9 mouse cellular contexts compared by ENCODE assay signal in the genomic region with DNA sequence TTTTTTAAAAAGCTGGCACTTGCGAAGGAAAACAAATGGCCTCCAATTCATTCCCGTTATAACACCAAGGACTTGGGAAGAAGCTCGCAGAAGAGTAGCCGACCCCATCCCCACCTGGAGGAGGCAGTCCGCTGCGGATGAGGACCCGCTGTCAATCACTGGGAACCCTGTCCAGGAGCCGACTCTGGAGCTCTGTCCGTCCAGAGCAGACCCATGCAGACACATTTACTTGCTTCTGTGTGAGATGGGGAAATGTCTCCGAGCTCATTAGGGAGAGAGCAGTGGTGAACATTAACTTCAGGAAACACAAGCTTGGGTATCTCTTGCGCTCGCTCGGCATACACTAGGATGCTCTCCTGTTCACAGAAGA. TPM values are rescaled to one million over a fixed set of nuclear protein-coding genes. Genes with fewer than 3 reads are reported as not detected.
A peak's percentile ranks its signal among the peaks of the same experiment; 100 is the strongest.
DNase-seq lines count a peak whose midpoint lies in the region; ATAC-seq and TF ChIP-seq lines count a peak whose summit lies in the region.
"Had no signal": no experiment of that assay in that cellular context is flagged by ENCODE, and none has a peak within 500 bp of the region (broad histone marks: within the 10 kb centered on the region; RNA-seq: fewer than 3 reads in every experiment).

No protein-coding gene starts in this region.

- TF ChIP-seq CTCF in forebrain, postnatal 0 days (IDR thresholded peaks at IDR 0.05; ENCODE audit: low read depth): no peak

- H3K9me3 ChIP-seq in ES-E14 (ENCODE audit: control insufficient read depth, insufficient read depth, low read depth, low read length): no peaks in the 10 kb centered on the region
- no peaks in the 10 kb centered on the region for H3K9me3 ChIP-seq in forebrain, postnatal 0 days (ENCODE audit: low read length)
- H3K9me3 ChIP-seq in midbrain, embryonic 12.5 days: peaks cover 4% of the 10 kb centered on the region; the same call in 1 of the 2 replicates
- H3K9me3 ChIP-seq in liver, embryonic 11.5 days (ENCODE audit: control insufficient read depth, low read length): no peaks in the 10 kb centered on the region
- H3K9me3 ChIP-seq: liver, embryonic 15.5 days had no signal

- in situ Hi-C loops in ES-E14 (cut with MboI; ENCODE audit: low sequenced_read_pairs in 2 of 2, unreplicated experiment in 2 of 2): no loop called here

- no peaks in the 10 kb centered on the region for H3K36me3 ChIP-seq in ES-E14 (ENCODE audit: control insufficient read depth, insufficient read depth, low read length, poor library complexity, severe bottlenecking)
- H3K36me3 ChIP-seq in forebrain, postnatal 0 days (ENCODE audit: insufficient read depth): no peaks in the 10 kb centered on the region
- no peaks in the 10 kb centered on the region for H3K36me3 ChIP-seq in midbrain, embryonic 12.5 days
- H3K36me3 ChIP-seq in liver, embryonic 11.5 days (ENCODE audit: control insufficient read depth, insufficient read depth, low read length): no peaks in the 10 kb centered on the region
- H3K36me3 ChIP-seq: liver, embryonic 15.5 days had no signal

- H3K4me3 ChIP-seq in ES-E14 (ENCODE audit: insufficient read depth in 1 of 2, low read depth in 1 of 2, low read length in 2 of 2, poor library complexity in 1 of 2, severe bottlenecking in 1 of 2): peak overlapping the region; percentile 43 to 49; a peak in 3 of 4 replicates
- H3K4me3 ChIP-seq in forebrain, postnatal 0 days (ENCODE audit: low read depth, low read length): peak overlapping the region; percentile 28
- H3K4me3 ChIP-seq in midbrain, embryonic 12.5 days: peak overlapping the region; percentile 27
- no peak overlapping the region for H3K4me3 ChIP-seq in liver, embryonic 11.5 days (ENCODE audit: low read depth, low read length)
- H3K4me3 ChIP-seq: heart, adult 2 months; liver, embryonic 15.5 days had no signal

- H3K9ac ChIP-seq in ES-E14 (ENCODE audit: insufficient read depth, low read depth, low read length, poor library complexity, severe bottlenecking): no peak overlapping the region
- H3K9ac ChIP-seq in forebrain, postnatal 0 days: no peak overlapping the region
- no peak overlapping the region; the same call in 1 of the 2 replicates for H3K9ac ChIP-seq in midbrain, embryonic 12.5 days (replicated peaks)
- no peak overlapping the region for H3K9ac ChIP-seq in liver, embryonic 11.5 days (ENCODE audit: low read depth, low read length)
- H3K9ac ChIP-seq: liver, embryonic 15.5 days had no signal

- H3K27me3 ChIP-seq in forebrain, postnatal 0 days (ENCODE audit: insufficient read depth, low read length): no peaks in the 10 kb centered on the region
- H3K27me3 ChIP-seq in midbrain, embryonic 12.5 days: peaks cover 15% of the 10 kb centered on the region
- H3K27me3 ChIP-seq in liver, embryonic 11.5 days (replicated peaks; ENCODE audit: control insufficient read depth, insufficient read depth, low read length): peaks cover 11% of the 10 kb centered on the region

- H3K27ac ChIP-seq in ES-E14 (ENCODE audit: insufficient read depth, low read depth, low read length, poor library complexity, severe bottlenecking): no peak overlapping the region
- H3K27ac ChIP-seq in forebrain, postnatal 0 days (ENCODE audit: low read depth, low read length): no peak overlapping the region
- H3K27ac ChIP-seq in midbrain, embryonic 12.5 days (replicated peaks): peak overlapping the region; percentile 75
- H3K27ac ChIP-seq in liver, embryonic 11.5 days (ENCODE audit: low read depth, low read length): no peak overlapping the region
- H3K27ac ChIP-seq: heart, adult 2 months; liver, embryonic 15.5 days had no signal

- H3K4me1 ChIP-seq in ES-E14 (ENCODE audit: control insufficient read depth in 2 of 2, insufficient read depth in 2 of 2, low read length in 2 of 2, poor library complexity in 1 of 2): peaks cover 2 to 23% of the 10 kb centered on the region in 2 experiments; a peak in 2 of 4 replicates
- peaks cover 3% of the 10 kb centered on the region; the same call in 1 of the 2 replicates for H3K4me1 ChIP-seq in forebrain, postnatal 0 days (ENCODE audit: insufficient read depth)
- H3K4me1 ChIP-seq in midbrain, embryonic 12.5 days: peaks cover 17% of the 10 kb centered on the region
- H3K4me1 ChIP-seq in liver, embryonic 11.5 days (replicated peaks; ENCODE audit: control insufficient read depth, insufficient read depth, low read length): no peaks in the 10 kb centered on the region
- H3K4me1 ChIP-seq: liver, embryonic 15.5 days had no signal

- peak overlapping the region; percentile 53 for H3K4me2 ChIP-seq in forebrain, postnatal 0 days (ENCODE audit: low read depth)
- H3K4me2 ChIP-seq in midbrain, embryonic 12.5 days (replicated peaks): peak overlapping the region; percentile 54
- no peak overlapping the region for H3K4me2 ChIP-seq in liver, embryonic 11.5 days
- H3K4me2 ChIP-seq: liver, embryonic 15.5 days had no signal

- DNase-seq in ES-E14 (ENCODE audit: low read depth, low spot score): no peak
- peak; percentile 24 for DNase-seq in brain, adult 2 months (ENCODE audit: low read depth, low spot score)
- DNase-seq in forebrain, postnatal 0 days: no peak
- DNase-seq in liver, embryonic 11.5 days (ENCODE audit: low spot score): no peak
- no peak for DNase-seq in frontal cortex, postnatal 10 days (ENCODE audit: low spot score in 2 of 2)
- DNase-seq in layer of hippocampus, postnatal 25 days (ENCODE audit: extremely low spot score in 1 of 2, low spot score in 1 of 2): no peak
- DNase-seq: heart, adult 2 months had no signal

- 2% methylated on average over 13 of the region's 13 CpGs for WGBS in forebrain, postnatal 0 days
- 3% methylated on average over 13 of the region's 13 CpGs for WGBS in midbrain, embryonic 12.5 days
- 12% methylated on average over 13 of the region's 13 CpGs for WGBS in liver, embryonic 11.5 days

- no peak for ATAC-seq in forebrain, postnatal 0 days
- peak; percentile 61; the same call in 1 of the 2 replicates for ATAC-seq in midbrain, embryonic 12.5 days (ENCODE audit: low FRiP score, low read depth)
- no peak for ATAC-seq in liver, embryonic 11.5 days (replicated peaks; ENCODE audit: low FRiP score)

TF ChIP-seq in ES-E14, 5 proteins besides CTCF, POLR2A, EP300 and RAD21:
- TF ChIP-seq ZC3H11A (IDR thresholded peaks at IDR 0.05; ENCODE audit: borderline replicate concordance, low read depth, low read length) (no peak), MAFK (IDR thresholded peaks at IDR 0.05; ENCODE audit: insufficient read depth, low read depth, low read length) (no peak), ZNF384 (IDR thresholded peaks at IDR 0.05; ENCODE audit: low read depth, low read length) (no peak), CHD2 (IDR thresholded peaks at IDR 0.05; ENCODE audit: low read depth, low read length) (no peak), HCFC1 (IDR thresholded peaks at IDR 0.05; ENCODE audit: borderline replicate concordance, insufficient read depth, low read length) (no peak)

RNA-seq across cellular contexts. Expression of a gene that starts 50.5 kb away (rescaled TPM):
- 2.5 and 4.9 TPM in 2 replicates for total RNA-seq in ES-E14 (2012; rRNA removed)
- total RNA-seq in forebrain, postnatal 0 days (2014; rRNA removed): 8.8 and 13.0 TPM in 2 replicates
- 2.0 and 2.3 TPM in 2 replicates for polyA plus RNA-seq in forebrain, postnatal 0 days (2015; fragmentation: Nextera tagmentation; extraction: Ambion mirVana)
- 0.64 and 0.70 TPM in 2 replicates for polyA plus RNA-seq in midbrain, embryonic 12.5 days (2016; fragmentation: Nextera tagmentation; extraction: Ambion mirVana)
- polyA plus RNA-seq in liver, embryonic 11.5 days (2014; fragmentation: Nextera tagmentation; extraction: Ambion mirVana): 0.09 TPM in 1 of 2 replicates, not detected in the other
- 10 to 100 TPM; 17.6 to 18.2 TPM for total RNA-seq in layer of hippocampus, postnatal 25 days (2021)
- polyA plus RNA-seq: liver, embryonic 15.5 days had no signal
